Mouse (Mus musculus): ENCODE measurements at regions not wholly inside any gene's neighbourhood (a gene's known extent, or its start where the extent isn't known, plus 50 kb on each side); places are given as distances from the start of the nearest gene placed in this dataset.

- no peak for TF ChIP-seq CTCF (IDR thresholded peaks at IDR 0.05; ENCODE audit: borderline replicate concordance, insufficient read depth, low read depth, low read length)
- TF ChIP-seq POLR2A (IDR thresholded peaks at IDR 0.05; ENCODE audit: borderline replicate concordance, insufficient read depth, low read length), result no peak
These were observed 146.9 kb downstream of the Tm2d1 start for GRCm38 (mm10) chr4:98236006-98236783.

All from cerebellum, adult 2 months (tissue).